Mouse (Mus musculus): ENCODE measurements around the gene Aatf. TPM values are rescaled to one million over a fixed set of nuclear protein-coding genes. Genes with fewer than 3 reads are reported as not detected.

The Aatf gene
- polyA plus RNA-seq (2015; fragmentation: Nextera tagmentation; extraction: Ambion mirVana) = 27.2 and 30.4 TPM in 2 replicates

- H3K4me3 ChIP-seq (ENCODE audit: low read length) = peak within 1 kb of the TSS; percentile 68
- under 1% methylated on average over 80 of the region's 80 CpGs for WGBS
- ATAC-seq (replicated peaks; ENCODE audit: extremely low read depth, insufficient read depth, low FRiP score) = peak; percentile 100
- no peaks in the 10 kb centered on the region for H3K9me3 ChIP-seq (replicated peaks; ENCODE audit: control insufficient read depth, low read length)
- peak within 1 kb of the TSS; percentile 83 for H3K9ac ChIP-seq (ENCODE audit: low read length)
- H3K27ac ChIP-seq (ENCODE audit: low read length) = peak within 1 kb of the TSS; percentile 58
- peaks cover 35% of the 10 kb centered on the region for H3K27me3 ChIP-seq (ENCODE audit: control insufficient read depth, insufficient read depth, low read length)
- peak within 1 kb of the TSS; percentile 80 for H3K4me2 ChIP-seq (ENCODE audit: low read depth, low read length)
- peaks cover 11% of the 10 kb centered on the region; the same call in 1 of the 2 replicates for H3K36me3 ChIP-seq (ENCODE audit: control insufficient read depth, insufficient read depth)
- H3K4me1 ChIP-seq (ENCODE audit: control insufficient read depth, insufficient read depth, low read length) = peaks cover 6% of the 10 kb centered on the region
Measured at GRCm38 (mm10) chr11:84513171-84514116, at the start of gene Aatf. TSS of gene Aatf (minus strand) at chr11:84513522.

- Histone ChIP-seq H3K36me3 (ENCODE audit: control insufficient read depth, insufficient read depth) (no peaks in the 10 kb centered on the region), H3K27ac (ENCODE audit: low read length) (no peak overlapping the region), H3K4me3 (ENCODE audit: low read length) (no peak overlapping the region), H3K9me3 (replicated peaks; ENCODE audit: control insufficient read depth, low read length) (no peaks in the 10 kb centered on the region), H3K27me3 (ENCODE audit: control insufficient read depth, insufficient read depth, low read length) (peaks cover 2% of the 10 kb centered on the region; the same call in 1 of the 2 replicates), H3K4me1 (ENCODE audit: control insufficient read depth, insufficient read depth, low read length) (no peaks in the 10 kb centered on the region), H3K4me2 (ENCODE audit: low read depth, low read length) (no peak overlapping the region), H3K9ac (ENCODE audit: low read length) (no peak overlapping the region)
- 32% methylated on average over 9 of the region's 9 CpGs for WGBS
- no peak for ATAC-seq (replicated peaks; ENCODE audit: extremely low read depth, insufficient read depth, low FRiP score)
Measured at GRCm38 (mm10) chr11:84562758-84563347, 49.5 kb upstream of the Aatf start.

- no peak overlapping the region for H3K4me3 ChIP-seq (ENCODE audit: low read length)
- H3K27ac ChIP-seq (ENCODE audit: low read length) = no peak overlapping the region
- H3K9ac ChIP-seq (ENCODE audit: low read length) = no peak overlapping the region
- ATAC-seq (replicated peaks; ENCODE audit: extremely low read depth, insufficient read depth, low FRiP score) = no peak
- no peak overlapping the region for H3K4me2 ChIP-seq (ENCODE audit: low read depth, low read length)
- H3K27me3 ChIP-seq (ENCODE audit: control insufficient read depth, insufficient read depth, low read length) = no peaks in the 10 kb centered on the region; the same call in 1 of the 2 replicates
- 71% methylated on average over 4 of the region's 5 CpGs for WGBS
- H3K36me3 ChIP-seq (ENCODE audit: control insufficient read depth, insufficient read depth) = no peaks in the 10 kb centered on the region
- no peaks in the 10 kb centered on the region for H3K9me3 ChIP-seq (replicated peaks; ENCODE audit: control insufficient read depth, low read length)
- H3K4me1 ChIP-seq (ENCODE audit: control insufficient read depth, insufficient read depth, low read length) = no peaks in the 10 kb centered on the region
Measured at GRCm38 (mm10) chr11:84561546-84561945, 48.2 kb upstream of the Aatf start.

- Histone ChIP-seq H3K27me3 (ENCODE audit: control insufficient read depth, insufficient read depth, low read length) (no peaks in the 10 kb centered on the region), H3K9ac (ENCODE audit: low read length) (no peak overlapping the region), H3K9me3 (replicated peaks; ENCODE audit: control insufficient read depth, low read length) (0 out of 2 replicates have a peak, but pooled peaks cover 7% of the 10 kb centered on the region), H3K27ac (ENCODE audit: low read length) (no peak overlapping the region), H3K4me3 (ENCODE audit: low read length) (no peak overlapping the region), H3K4me2 (ENCODE audit: low read depth, low read length) (no peak overlapping the region), H3K4me1 (ENCODE audit: control insufficient read depth, insufficient read depth, low read length) (no peaks in the 10 kb centered on the region), H3K36me3 (ENCODE audit: control insufficient read depth, insufficient read depth) (no peaks in the 10 kb centered on the region)
- WGBS = 71% methylated on average over 14 of the region's 14 CpGs
- ATAC-seq (replicated peaks; ENCODE audit: extremely low read depth, insufficient read depth, low FRiP score) = no peak
Measured at GRCm38 (mm10) chr11:84553821-84554450, 40.6 kb upstream of the Aatf start.

- 56% methylated on average over 4 of the region's 4 CpGs for WGBS
- Histone ChIP-seq H3K4me2 (ENCODE audit: low read depth, low read length) (no peak overlapping the region), H3K27me3 (ENCODE audit: control insufficient read depth, insufficient read depth, low read length) (no peaks in the 10 kb centered on the region), H3K4me1 (ENCODE audit: control insufficient read depth, insufficient read depth, low read length) (no peaks in the 10 kb centered on the region), H3K27ac (ENCODE audit: low read length) (no peak overlapping the region), H3K9me3 (replicated peaks; ENCODE audit: control insufficient read depth, low read length) (0 out of 2 replicates have a peak, but pooled peaks cover 7% of the 10 kb centered on the region), H3K9ac (ENCODE audit: low read length) (no peak overlapping the region), H3K4me3 (ENCODE audit: low read length) (no peak overlapping the region), H3K36me3 (ENCODE audit: control insufficient read depth, insufficient read depth) (no peaks in the 10 kb centered on the region)
- no peak for ATAC-seq (replicated peaks; ENCODE audit: extremely low read depth, insufficient read depth, low FRiP score)
Measured at GRCm38 (mm10) chr11:84551296-84551695, 38.0 kb upstream of the Aatf start.

- 44% methylated on average over 6 of the region's 6 CpGs for WGBS
- Histone ChIP-seq H3K27ac (ENCODE audit: low read length) (no peak overlapping the region), H3K27me3 (ENCODE audit: control insufficient read depth, insufficient read depth, low read length) (peaks cover 2% of the 10 kb centered on the region; the same call in 1 of the 2 replicates), H3K4me2 (ENCODE audit: low read depth, low read length) (no peak overlapping the region), H3K4me3 (ENCODE audit: low read length) (no peak overlapping the region), H3K4me1 (ENCODE audit: control insufficient read depth, insufficient read depth, low read length) (no peaks in the 10 kb centered on the region), H3K9me3 (replicated peaks; ENCODE audit: control insufficient read depth, low read length) (0 out of 2 replicates have a peak, but pooled peaks cover 7% of the 10 kb centered on the region), H3K36me3 (ENCODE audit: control insufficient read depth, insufficient read depth) (no peaks in the 10 kb centered on the region), H3K9ac (ENCODE audit: low read length) (no peak overlapping the region)
- no peak for ATAC-seq (replicated peaks; ENCODE audit: extremely low read depth, insufficient read depth, low FRiP score)
Measured at GRCm38 (mm10) chr11:84549258-84549791, 36.0 kb upstream of the Aatf start.

GRCm38 (mm10) chr11:84548293-84548692, 35.0 kb upstream of the Aatf start:
- Histone ChIP-seq H3K9me3 (replicated peaks; ENCODE audit: control insufficient read depth, low read length) (0 out of 2 replicates have a peak, but pooled peaks cover 4% of the 10 kb centered on the region), H3K4me3 (ENCODE audit: low read length) (no peak overlapping the region), H3K9ac (ENCODE audit: low read length) (no peak overlapping the region), H3K27me3 (ENCODE audit: control insufficient read depth, insufficient read depth, low read length) (peaks cover 4% of the 10 kb centered on the region), H3K4me2 (ENCODE audit: low read depth, low read length) (no peak overlapping the region), H3K27ac (ENCODE audit: low read length) (no peak overlapping the region), H3K4me1 (ENCODE audit: control insufficient read depth, insufficient read depth, low read length) (no peaks in the 10 kb centered on the region), H3K36me3 (ENCODE audit: control insufficient read depth, insufficient read depth) (no peaks in the 10 kb centered on the region)
- no peak for ATAC-seq (replicated peaks; ENCODE audit: extremely low read depth, insufficient read depth, low FRiP score)
- WGBS = 68% methylated on average over 2 of the region's 2 CpGs

- Histone ChIP-seq H3K9ac (ENCODE audit: low read length) (no peak overlapping the region), H3K9me3 (replicated peaks; ENCODE audit: control insufficient read depth, low read length) (no peaks in the 10 kb centered on the region), H3K36me3 (ENCODE audit: control insufficient read depth, insufficient read depth) (no peaks in the 10 kb centered on the region), H3K4me1 (ENCODE audit: control insufficient read depth, insufficient read depth, low read length) (no peaks in the 10 kb centered on the region), H3K27me3 (ENCODE audit: control insufficient read depth, insufficient read depth, low read length) (peaks cover 12% of the 10 kb centered on the region), H3K4me2 (ENCODE audit: low read depth, low read length) (no peak overlapping the region), H3K27ac (ENCODE audit: low read length) (no peak overlapping the region), H3K4me3 (ENCODE audit: low read length) (no peak overlapping the region)
- WGBS = 33% methylated on average over 4 of the region's 4 CpGs
- no peak for ATAC-seq (replicated peaks; ENCODE audit: extremely low read depth, insufficient read depth, low FRiP score)
Measured at GRCm38 (mm10) chr11:84539981-84540380, 26.7 kb upstream of the Aatf start.
